Mouse (Mus musculus): ENCODE data around the gene Mrgpra2b.
"Not testable (repeated sequence)": the region's sequence is repeated elsewhere in the genome, so short reads cannot be mapped to it uniquely, and the experiment has no call there.

DNA sequence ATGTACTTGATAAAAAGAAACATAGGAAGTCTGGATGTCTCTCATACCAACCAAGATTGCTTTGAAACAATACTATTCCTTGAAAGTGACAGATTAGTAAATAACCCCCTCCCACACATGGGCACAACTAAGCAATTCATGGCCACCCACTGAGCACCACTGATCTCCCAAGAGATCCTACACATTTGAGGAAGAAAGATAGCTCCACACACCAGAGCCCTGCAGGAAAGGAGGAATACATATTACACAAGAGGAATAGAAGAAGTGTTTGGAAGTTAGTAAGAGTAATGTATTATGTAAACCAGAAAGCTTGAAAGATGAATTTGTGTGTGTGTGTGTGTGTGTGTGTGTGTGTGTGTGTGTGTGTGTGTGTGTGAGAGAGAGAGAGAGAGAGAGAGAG, 82.9 kb downstream of the Mrgpra2b start:
- TF ChIP-seq CTCF (IDR thresholded peaks at IDR 0.05; ENCODE audit: insufficient read depth, low read length); POLR2A (IDR thresholded peaks at IDR 0.05; ENCODE audit: borderline replicate concordance, extremely low read depth, low read depth, low read length): not testable (repeated sequence)
